Mouse (Mus musculus) adrenal gland, postnatal 25 days (tissue): ENCODE results near the gene Zfp606. TPM values are rescaled to one million over a fixed set of nuclear protein-coding genes. Genes with fewer than 3 reads are reported as not detected.

ENCODE experiments used
- DNase-seq: peaks from one replicate; pipeline ENCODE4 v3.0.0; 2021; ENCODE audit warnings: mixed read lengths
- long read RNA-seq: library from polyadenylated mRNA; stranded (forward); transcript quantifications from one replicate; pipeline ENCODE4 v2.0.0, GENCODE M21; 2021
- total RNA-seq: library from RNA; stranded (reverse); gene quantifications from 2 replicates; pipeline ENCODE4 v1.2.3, GENCODE M21; 2021

Gene Zfp606
- 11.8 and 15.8 TPM in 2 replicates for total RNA-seq
- long read RNA-seq, full-length matches to known transcripts = 6 of 11 reads
- long read RNA-seq, partial matches to known transcripts = 0 of 11 reads
- long read RNA-seq, other reads (novel, unspliced or antisense) = 5 of 11 reads

GRCm38 (mm10) chr7:12478158-12479008, at the start of gene Zfp606:
Gene Zfp606 (plus strand): TSS chr7:12478293.
- DNase-seq = peak; percentile 83

DNA sequence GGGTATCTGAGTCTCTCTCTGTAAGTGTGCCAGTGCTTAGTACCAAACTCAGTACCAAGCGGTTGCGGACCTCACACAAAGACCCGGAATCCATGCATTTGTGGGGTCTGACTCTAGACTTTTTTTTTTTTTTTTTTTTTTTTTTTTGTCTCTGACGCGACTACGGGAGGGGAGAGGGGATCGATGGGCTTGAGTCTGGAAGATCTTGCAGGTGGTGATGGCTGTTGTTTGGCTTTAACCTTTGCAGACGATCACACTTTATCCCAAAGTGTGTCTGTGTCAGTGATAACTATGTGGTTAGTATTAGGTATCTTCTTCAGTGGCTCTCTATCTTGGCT, 885 bp downstream of the Zfp606 start:
- DNase-seq = no peak

- no peak for DNase-seq
These were observed 1.4 kb downstream of the Zfp606 start for GRCm38 (mm10) chr7:12479525-12479924.

DNA sequence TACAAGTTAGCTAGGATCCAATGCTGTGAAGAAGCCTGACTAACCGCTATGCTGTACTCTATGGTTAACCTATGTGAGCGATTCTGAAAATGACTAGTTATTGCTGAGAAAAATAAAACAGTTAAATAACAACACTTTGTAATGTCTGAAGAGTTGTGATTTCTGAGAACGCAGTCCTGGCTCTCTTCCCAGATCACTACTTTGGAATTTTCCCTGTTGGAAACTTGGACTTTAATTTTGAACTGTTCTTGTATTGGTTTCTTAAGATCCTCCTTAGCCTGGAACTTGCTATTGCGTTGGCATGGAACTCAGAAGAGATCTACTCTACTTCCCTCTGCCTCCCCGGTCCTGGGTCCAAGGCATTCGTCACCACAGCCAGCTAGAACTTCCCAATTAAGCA, 5.7 kb downstream of the Zfp606 start:
- no peak for DNase-seq

DNA sequence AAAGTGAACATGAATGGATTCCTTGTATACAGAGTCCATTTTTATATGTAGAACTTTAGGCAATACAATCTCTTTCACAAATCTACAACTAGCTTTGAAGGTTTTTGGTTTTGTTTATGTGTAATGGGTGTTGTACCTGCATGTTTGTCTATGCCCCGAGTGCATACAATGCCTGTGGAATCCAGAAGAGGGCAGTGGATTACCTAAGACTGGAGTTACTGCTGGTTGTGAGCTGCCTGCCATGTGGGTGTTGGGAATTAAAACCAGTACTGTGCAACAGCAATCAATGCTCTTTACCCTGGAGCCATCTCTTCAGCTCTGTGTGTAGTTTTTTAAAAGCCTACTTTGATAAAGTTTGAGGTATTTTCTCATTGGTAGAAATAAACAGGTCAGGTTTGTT, 7.9 kb downstream of the Zfp606 start:
- no peak for DNase-seq

GRCm38 (mm10) chr7:12486691-12487090, 8.6 kb downstream of the Zfp606 start:
- no peak for DNase-seq

GRCm38 (mm10) chr7:12510913-12511312, 32.8 kb downstream of the Zfp606 start:
- DNase-seq = no peak

GRCm38 (mm10) chr7:12512217-12512616, 34.1 kb downstream of the Zfp606 start, which contains the start of gene 2900092C05Rik:
Gene 2900092C05Rik (plus strand): TSS chr7:12512517.
- DNase-seq = no peak

Other genes with a start within 250 kb of the Zfp606 start
- not detected in 2 replicates for gene Vmn1r81, start 210.0 kb upstream of the Zfp606 start, total RNA-seq
- gene Vmn1r82, start 177.9 kb upstream of the Zfp606 start, total RNA-seq = not detected in 2 replicates
- gene Vmn1r83, start 148.8 kb upstream of the Zfp606 start, total RNA-seq = not detected in 2 replicates
- gene Vmn1r84, start 109.0 kb upstream of the Zfp606 start, total RNA-seq = not detected in 2 replicates
- gene Zfp551, start 55.5 kb upstream of the Zfp606 start, total RNA-seq = 6.4 and 7.9 TPM in 2 replicates
- gene 2900092C05Rik, start 34.2 kb downstream of the Zfp606 start, total RNA-seq = not detected in 2 replicates
- 0.03 TPM in 1 of 2 replicates, not detected in the other for gene Vmn2r53, start 130.5 kb downstream of the Zfp606 start, total RNA-seq
- not detected in 2 replicates for gene Vmn2r54, start 162.0 kb downstream of the Zfp606 start, total RNA-seq
- not detected in 2 replicates for gene Vmn2r55, start 206.7 kb downstream of the Zfp606 start, total RNA-seq